Mouse (Mus musculus): ENCODE results near the gene Zfp715. TPM values are rescaled to one million over a fixed set of nuclear protein-coding genes. Genes with fewer than 3 reads are reported as not detected.
"Not testable (repeated sequence)": the region's sequence is repeated elsewhere in the genome, so short reads cannot be mapped to it uniquely, and the experiment has no call there.

Zfp715 gene
- polyA plus RNA-seq, 1 experiment from 2014 or later: 14.9 TPM

- no peak for ATAC-seq (ENCODE audit: low FRiP score, low TSS enrichment)
- peak overlapping the region; percentile 82 for H3K4me2 ChIP-seq (replicated peaks; ENCODE audit: low read depth, low read length)
- 61% methylated on average over 6 of the region's 6 CpGs for WGBS
- no peaks in the 10 kb centered on the region for H3K27me3 ChIP-seq (ENCODE audit: insufficient read depth, low read length)
- peaks cover 11% of the 10 kb centered on the region for H3K4me1 ChIP-seq (ENCODE audit: insufficient read depth, low read length)
- no peak overlapping the region for H3K27ac ChIP-seq (ENCODE audit: low read length)
- H3K9me3 ChIP-seq (ENCODE audit: low read length): no peaks in the 10 kb centered on the region
- H3K9ac ChIP-seq (replicated peaks; ENCODE audit: low read length): no peak overlapping the region
- H3K4me3 ChIP-seq (ENCODE audit: low read length): peak overlapping the region; percentile 72
- 0 out of 2 replicates have a peak, but pooled peaks cover 10% of the 10 kb centered on the region for H3K36me3 ChIP-seq (ENCODE audit: insufficient read depth, low read length)
Measured at GRCm38 (mm10) chr7:43311632-43312031, 1.5 kb downstream of the Zfp715 start.

- Histone ChIP-seq H3K4me1 (ENCODE audit: insufficient read depth, low read length) (peaks cover 11% of the 10 kb centered on the region), H3K9me3 (ENCODE audit: low read length) (no peaks in the 10 kb centered on the region), H3K4me2 (replicated peaks; ENCODE audit: low read depth, low read length) (no peak overlapping the region)
Measured at GRCm38 (mm10) chr7:43309069-43309468, 4.0 kb downstream of the Zfp715 start.

GRCm38 (mm10) chr7:43305235-43305634 is 7.9 kb downstream of the Zfp715 start:
- 76% methylated on average over 3 of the region's 3 CpGs for WGBS
- Histone ChIP-seq H3K9me3 (ENCODE audit: low read length) (no peaks in the 10 kb centered on the region), H3K4me1 (ENCODE audit: insufficient read depth, low read length) (no peaks in the 10 kb centered on the region), H3K27ac (ENCODE audit: low read length) (0 out of 2 replicates have a peak overlapping the region, but pooled peaks have one; percentile 55), H3K4me3 (ENCODE audit: low read length) (no peak overlapping the region), H3K36me3 (ENCODE audit: insufficient read depth, low read length) (peaks cover 45% of the 10 kb centered on the region), H3K9ac (replicated peaks; ENCODE audit: low read length) (no peak overlapping the region), H3K27me3 (ENCODE audit: insufficient read depth, low read length) (no peaks in the 10 kb centered on the region), H3K4me2 (replicated peaks; ENCODE audit: low read depth, low read length) (0 out of 2 replicates have a peak overlapping the region, but pooled peaks have one; percentile 5)
- ATAC-seq (ENCODE audit: low FRiP score, low TSS enrichment): no peak

More at GRCm38 (mm10) chr7:43309069-43309468, 4.0 kb downstream of the Zfp715 start:
- 72% methylated on average over 2 of the region's 2 CpGs for WGBS
- no peaks in the 10 kb centered on the region for H3K27me3 ChIP-seq (ENCODE audit: insufficient read depth, low read length)
- ATAC-seq (ENCODE audit: low FRiP score, low TSS enrichment): no peak
- H3K9ac ChIP-seq (replicated peaks; ENCODE audit: low read length): no peak overlapping the region
- H3K27ac ChIP-seq (ENCODE audit: low read length): peak overlapping the region; percentile 31; the same call in 1 of the 2 replicates
- peaks cover 28% of the 10 kb centered on the region for H3K36me3 ChIP-seq (ENCODE audit: insufficient read depth, low read length)
- H3K4me3 ChIP-seq (ENCODE audit: low read length): no peak overlapping the region

- no peak overlapping the region for H3K4me3 ChIP-seq (ENCODE audit: low read length)
- H3K27me3 ChIP-seq (ENCODE audit: insufficient read depth, low read length): no peaks in the 10 kb centered on the region
- 0 out of 2 replicates have a peak, but pooled peaks cover 9% of the 10 kb centered on the region for H3K36me3 ChIP-seq (ENCODE audit: insufficient read depth, low read length)
- no peaks in the 10 kb centered on the region for H3K4me1 ChIP-seq (ENCODE audit: insufficient read depth, low read length)
- ATAC-seq (ENCODE audit: low FRiP score, low TSS enrichment): no peak
- H3K27ac ChIP-seq (ENCODE audit: low read length): no peak overlapping the region
- WGBS: 88% methylated on average over 3 of the region's 3 CpGs
- H3K9ac ChIP-seq (replicated peaks; ENCODE audit: low read length): no peak overlapping the region
- H3K4me2 ChIP-seq (replicated peaks; ENCODE audit: low read depth, low read length): no peak overlapping the region
- H3K9me3 ChIP-seq (ENCODE audit: low read length): no peaks in the 10 kb centered on the region
Measured at GRCm38 (mm10) chr7:43291524-43291923, 21.6 kb downstream of the Zfp715 start.

GRCm38 (mm10) chr7:43282859-43283595 is 30.1 kb downstream of the Zfp715 start:
- H3K9ac ChIP-seq (replicated peaks; ENCODE audit: low read length): peak overlapping the region; percentile 59
- H3K4me1 ChIP-seq (ENCODE audit: insufficient read depth, low read length): no peaks in the 10 kb centered on the region
- H3K27ac ChIP-seq (ENCODE audit: low read length): no peak overlapping the region
- no peaks in the 10 kb centered on the region for H3K9me3 ChIP-seq (ENCODE audit: low read length)
- peak overlapping the region; percentile 44 for H3K4me3 ChIP-seq (ENCODE audit: low read length)
- H3K36me3 ChIP-seq (ENCODE audit: insufficient read depth, low read length): no peaks in the 10 kb centered on the region
- 11% methylated on average over 18 of the region's 18 CpGs for WGBS
- ATAC-seq (ENCODE audit: low FRiP score, low TSS enrichment): peak; percentile 58; the same call in 1 of the 2 replicates
- H3K27me3 ChIP-seq (ENCODE audit: insufficient read depth, low read length): no peaks in the 10 kb centered on the region
- H3K4me2 ChIP-seq (replicated peaks; ENCODE audit: low read depth, low read length): peak overlapping the region; percentile 57

GRCm38 (mm10) chr7:43282459-43282858 is 30.6 kb downstream of the Zfp715 start:
- 0 out of 2 replicates have a peak, but pooled peaks have one; percentile 13 for ATAC-seq (ENCODE audit: low FRiP score, low TSS enrichment)
- Histone ChIP-seq H3K27me3 (ENCODE audit: insufficient read depth, low read length) (no peaks in the 10 kb centered on the region), H3K4me3 (ENCODE audit: low read length) (no peak overlapping the region), H3K9ac (replicated peaks; ENCODE audit: low read length) (no peak overlapping the region), H3K27ac (ENCODE audit: low read length) (no peak overlapping the region), H3K36me3 (ENCODE audit: insufficient read depth, low read length) (no peaks in the 10 kb centered on the region), H3K4me2 (replicated peaks; ENCODE audit: low read depth, low read length) (no peak overlapping the region), H3K9me3 (ENCODE audit: low read length) (no peaks in the 10 kb centered on the region), H3K4me1 (ENCODE audit: insufficient read depth, low read length) (no peaks in the 10 kb centered on the region)
- 85% methylated on average over 3 of the region's 3 CpGs for WGBS

- H3K4me1 ChIP-seq (ENCODE audit: insufficient read depth, low read length): no peaks in the 10 kb centered on the region
- H3K4me3 ChIP-seq (ENCODE audit: low read length): no peak overlapping the region
- WGBS: 40% methylated on average over 5 of the region's 5 CpGs
- H3K27ac ChIP-seq (ENCODE audit: low read length): no peak overlapping the region
- no peak for ATAC-seq (ENCODE audit: low FRiP score, low TSS enrichment)
- peaks cover 4% of the 10 kb centered on the region for H3K9me3 ChIP-seq (ENCODE audit: low read length)
- H3K9ac ChIP-seq (replicated peaks; ENCODE audit: low read length): no peak overlapping the region
- H3K36me3 ChIP-seq (ENCODE audit: insufficient read depth, low read length): no peaks in the 10 kb centered on the region
- H3K27me3 ChIP-seq (ENCODE audit: insufficient read depth, low read length): no peaks in the 10 kb centered on the region
- no peak overlapping the region for H3K4me2 ChIP-seq (replicated peaks; ENCODE audit: low read depth, low read length)
Measured at GRCm38 (mm10) chr7:43277401-43277800, 35.7 kb downstream of the Zfp715 start.

- not testable (repeated sequence) for H3K27me3 ChIP-seq (ENCODE audit: insufficient read depth, low read length); H3K4me1 ChIP-seq (ENCODE audit: insufficient read depth, low read length); H3K36me3 ChIP-seq (ENCODE audit: insufficient read depth, low read length); ATAC-seq (ENCODE audit: low FRiP score, low TSS enrichment); H3K9ac ChIP-seq (replicated peaks; ENCODE audit: low read length); H3K9me3 ChIP-seq (ENCODE audit: low read length); H3K27ac ChIP-seq (ENCODE audit: low read length); H3K4me3 ChIP-seq (ENCODE audit: low read length); H3K4me2 ChIP-seq (replicated peaks; ENCODE audit: low read depth, low read length)
- WGBS: 55% methylated on average over 6 of the region's 7 CpGs
Measured at GRCm38 (mm10) chr7:43276178-43276577, 36.9 kb downstream of the Zfp715 start.

GRCm38 (mm10) chr7:43273476-43273875 is 39.6 kb downstream of the Zfp715 start:
- Histone ChIP-seq H3K4me3 (ENCODE audit: low read length) (no peak overlapping the region), H3K9ac (replicated peaks; ENCODE audit: low read length) (no peak overlapping the region), H3K27me3 (ENCODE audit: insufficient read depth, low read length) (no peaks in the 10 kb centered on the region), H3K27ac (ENCODE audit: low read length) (no peak overlapping the region), H3K4me2 (replicated peaks; ENCODE audit: low read depth, low read length) (no peak overlapping the region), H3K9me3 (ENCODE audit: low read length) (peaks cover 8% of the 10 kb centered on the region), H3K36me3 (ENCODE audit: insufficient read depth, low read length) (no peaks in the 10 kb centered on the region), H3K4me1 (ENCODE audit: insufficient read depth, low read length) (no peaks in the 10 kb centered on the region)
- 82% methylated on average over 1 of the region's 1 CpGs for WGBS
- no peak for ATAC-seq (ENCODE audit: low FRiP score, low TSS enrichment)

GRCm38 (mm10) chr7:43267359-43267758 is 45.7 kb downstream of the Zfp715 start:
- H3K36me3 ChIP-seq (ENCODE audit: insufficient read depth, low read length); H3K4me3 ChIP-seq (ENCODE audit: low read length); H3K9ac ChIP-seq (replicated peaks; ENCODE audit: low read length); H3K27me3 ChIP-seq (ENCODE audit: insufficient read depth, low read length); H3K4me1 ChIP-seq (ENCODE audit: insufficient read depth, low read length); ATAC-seq (ENCODE audit: low FRiP score, low TSS enrichment); H3K27ac ChIP-seq (ENCODE audit: low read length); H3K4me2 ChIP-seq (replicated peaks; ENCODE audit: low read depth, low read length): not testable (repeated sequence)
- 91% methylated on average over 13 of the region's 13 CpGs for WGBS
- peaks cover 15% of the 10 kb centered on the region for H3K9me3 ChIP-seq (ENCODE audit: low read length)
